Mouse (Mus musculus): ENCODE measurements at regions not wholly inside any gene's neighbourhood (a gene's known extent, or its start where the extent isn't known, plus 50 kb on each side); places are given as distances from the start of the nearest gene placed in this dataset.

DNA sequence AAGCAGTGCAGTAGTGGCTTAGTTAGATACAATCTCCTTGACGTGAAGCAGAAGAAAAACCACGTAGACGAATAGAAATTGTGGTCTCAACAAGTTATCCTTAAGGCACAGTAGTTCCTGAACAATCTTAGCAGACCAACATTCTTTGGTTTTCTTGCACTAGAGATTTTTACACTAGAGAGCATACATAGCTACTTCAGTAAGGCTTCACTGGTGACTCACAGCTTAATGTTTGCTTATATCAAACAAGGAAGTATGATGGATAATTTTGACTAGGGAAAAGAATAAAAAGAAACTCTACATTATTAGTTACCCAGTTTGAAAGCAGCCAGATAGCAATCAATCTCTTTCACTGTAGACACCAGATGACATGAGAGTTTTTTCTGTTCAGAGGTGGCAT lies 395.5 kb downstream of the Cps1 start:
- TF ChIP-seq POLR2A (IDR thresholded peaks at IDR 0.05; ENCODE audit: low read depth, low read length) (no peak), CTCF (IDR thresholded peaks at IDR 0.05; ENCODE audit: borderline replicate concordance, insufficient read depth, low read length) (no peak)

All from embryonic fibroblast, embryonic 13.5 days (primary cell).